Mouse (Mus musculus) skeletal muscle tissue, postnatal 0 days (tissue): ENCODE results near the gene Mtx3. TPM values are rescaled to one million over a fixed set of nuclear protein-coding genes. Genes with fewer than 3 reads are reported as not detected.

Experiments
- polyA plus RNA-seq: library from polyadenylated mRNA; unstranded; fragments of >200 nt; fragmentation: Nextera tagmentation; extraction: Ambion mirVana; gene quantifications from 2 replicates; pipeline ENCODE4 v1.2.1, GENCODE M21; 2015

Mtx3 gene
- polyA plus RNA-seq = 1.8 and 1.9 TPM in 2 replicates

GRCm38 (mm10) chr13:92844586-92845221, at the start of gene Mtx3:
TSS of gene Mtx3 (plus strand) at chr13:92844760.

Other genes with a start within 250 kb of the Mtx3 start
- gene Serinc5, start 233.7 kb upstream of the Mtx3 start, polyA plus RNA-seq = 10.0 and 11.7 TPM in 2 replicates
- gene Thbs4, start 49.9 kb upstream of the Mtx3 start, polyA plus RNA-seq = 31.4 and 51.9 TPM in 2 replicates